Mouse (Mus musculus) intestine, embryonic 15.5 days (tissue): ENCODE measurements around the gene Elac2. TPM values are rescaled to one million over a fixed set of nuclear protein-coding genes. Genes with fewer than 3 reads are reported as not detected.
A peak's percentile ranks its signal among the peaks of the same experiment; 100 is the strongest.

Experiments used
- ATAC-seq: fragments of 200-750 bp; cut with Nextera tagmentation; 2 replicates; pipeline ENCODE4 v1.8.0; 2017; ENCODE audit warnings: moderate TSS enrichment, moderate library complexity
- H3K27ac ChIP-seq: fragments of 300-500 bp; sonication (generic); 2 replicates; pipeline ENCODE4 v1.5.1; 2015; ENCODE audit warnings: mild to moderate bottlenecking, inconsistent platforms
- H3K27me3 ChIP-seq: fragments of 300-500 bp; sonication (generic); replicated peaks from 2 replicates; pipeline ENCODE4 v1.6.1; 2015; ENCODE audit warnings: inconsistent platforms
- H3K36me3 ChIP-seq: fragments of 300-500 bp; sonication (generic); 2 replicates; pipeline ENCODE4 v1.6.1; 2015; ENCODE audit warnings: inconsistent platforms
- H3K4me1 ChIP-seq: fragments of 300-500 bp; sonication (generic); replicated peaks from 2 replicates; pipeline ENCODE4 v1.6.1; 2015; ENCODE audit warnings: inconsistent platforms
- H3K4me2 ChIP-seq: fragments of 300-500 bp; sonication (generic); replicated peaks from 2 replicates; pipeline ENCODE4 v1.6.1; 2015; ENCODE audit warnings: mild to moderate bottlenecking, inconsistent platforms
- H3K4me3 ChIP-seq: fragments of 300-500 bp; sonication (generic); replicated peaks from 2 replicates; pipeline ENCODE4 v1.5.1; 2015; ENCODE audit warnings: inconsistent platforms
- H3K9ac ChIP-seq: fragments of 300-500 bp; sonication (generic); 2 replicates; pipeline ENCODE4 v1.6.1; 2015; ENCODE audit warnings: inconsistent platforms
- H3K9me3 ChIP-seq: fragments of 300-500 bp; sonication (generic); 2 replicates; pipeline ENCODE4 v1.6.1; 2016; ENCODE audit warnings: inconsistent platforms
- WGBS: fragments of 180-500 bp; shearing (Covaris S2); methylation state at CpG from one replicate; pipeline ENCODE4 v1.1.7; 2015; 5-methylcytosine and 5-hydroxymethylcytosine counted together
- polyA plus RNA-seq: library from polyadenylated mRNA; unstranded; fragments of >200 nt; fragmentation: Nextera tagmentation; extraction: Ambion mirVana; gene quantifications from 2 replicates; pipeline ENCODE4 v1.2.1, GENCODE M21; 2015

The Elac2 gene
- 28.2 and 28.4 TPM in 2 replicates for polyA plus RNA-seq

DNA sequence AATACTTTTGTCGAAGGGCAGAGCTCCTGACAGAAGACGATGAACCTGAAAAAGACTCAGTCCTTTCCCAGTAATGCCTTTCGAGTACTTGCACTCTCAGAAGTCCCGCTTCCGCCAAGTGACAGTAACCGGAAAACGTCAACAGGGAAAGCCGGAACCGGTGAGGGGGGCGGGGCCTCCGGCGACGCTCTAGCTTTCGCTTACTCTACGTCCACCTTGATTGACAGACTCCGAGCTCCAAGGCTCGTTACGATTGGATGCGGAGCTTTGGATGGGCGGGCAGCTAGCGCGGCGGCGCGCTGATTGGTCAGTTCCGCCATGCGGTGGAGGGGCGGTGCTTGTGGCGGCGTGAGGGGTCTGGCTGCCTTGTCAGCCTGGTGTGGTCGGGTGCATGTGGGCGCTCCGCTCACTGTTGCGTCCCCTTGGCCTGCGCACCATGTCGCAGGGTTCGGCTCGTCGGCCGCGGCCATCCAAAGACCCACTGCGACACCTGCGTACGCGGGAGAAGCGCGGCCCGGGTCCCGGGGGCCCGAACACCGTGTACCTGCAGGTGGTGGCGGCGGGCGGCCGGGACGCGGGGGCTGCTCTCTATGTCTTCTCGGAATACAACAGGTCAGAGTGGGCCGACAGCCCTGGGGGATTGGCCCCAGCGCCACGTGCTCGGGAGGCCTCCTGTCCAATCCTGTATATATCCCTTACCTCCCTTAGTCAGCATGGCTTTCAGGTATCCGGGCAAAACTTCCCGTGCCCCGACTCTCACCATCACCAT, at the start of gene Elac2:
TSS of gene Elac2 (plus strand) at position 319 of the 769 bp plus-strand sequence.
- no peak within 1 kb of the TSS for H3K27ac ChIP-seq
- under 1% methylated on average over 65 of the region's 65 CpGs for WGBS
- peak within 1 kb of the TSS; percentile 68 for H3K9ac ChIP-seq
- peak within 1 kb of the TSS; percentile 73 for H3K4me3 ChIP-seq
- H3K36me3 ChIP-seq: peaks cover 15% of the 10 kb centered on the region; the same call in 1 of the 2 replicates
- peak; percentile 100 for ATAC-seq
- peak within 1 kb of the TSS; percentile 68 for H3K4me2 ChIP-seq
- H3K4me1 ChIP-seq: peaks cover 9% of the 10 kb centered on the region
- no peaks in the 10 kb centered on the region for H3K9me3 ChIP-seq
- H3K27me3 ChIP-seq: no peaks in the 10 kb centered on the region

DNA sequence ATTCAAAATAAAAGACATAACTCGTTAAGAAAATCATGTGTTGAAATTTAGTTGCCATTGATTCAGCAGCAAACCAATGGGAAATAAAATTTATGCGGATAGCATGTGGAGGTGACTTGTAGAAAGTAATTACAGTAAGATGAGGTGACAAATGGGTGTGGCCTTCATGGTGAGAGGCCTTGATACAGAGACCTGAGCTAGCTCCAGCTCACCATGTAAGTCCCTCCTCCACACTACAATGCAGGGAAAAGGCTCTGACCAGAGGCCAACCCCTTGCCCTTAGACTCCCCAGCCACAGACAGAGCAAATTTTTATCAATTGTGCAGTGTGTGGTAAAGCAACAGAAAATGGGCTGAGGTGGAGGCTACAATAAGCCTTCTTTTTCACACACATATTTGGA, 49.7 kb upstream of the Elac2 start:
- Histone ChIP-seq H3K27ac (no peak overlapping the region), H3K4me1 (no peaks in the 10 kb centered on the region), H3K9me3 (no peaks in the 10 kb centered on the region), H3K9ac (no peak overlapping the region), H3K4me3 (no peak overlapping the region), H3K4me2 (no peak overlapping the region), H3K27me3 (no peaks in the 10 kb centered on the region), H3K36me3 (no peaks in the 10 kb centered on the region)
- ATAC-seq: no peak
- 92% methylated on average over 2 of the region's 2 CpGs for WGBS

DNA sequence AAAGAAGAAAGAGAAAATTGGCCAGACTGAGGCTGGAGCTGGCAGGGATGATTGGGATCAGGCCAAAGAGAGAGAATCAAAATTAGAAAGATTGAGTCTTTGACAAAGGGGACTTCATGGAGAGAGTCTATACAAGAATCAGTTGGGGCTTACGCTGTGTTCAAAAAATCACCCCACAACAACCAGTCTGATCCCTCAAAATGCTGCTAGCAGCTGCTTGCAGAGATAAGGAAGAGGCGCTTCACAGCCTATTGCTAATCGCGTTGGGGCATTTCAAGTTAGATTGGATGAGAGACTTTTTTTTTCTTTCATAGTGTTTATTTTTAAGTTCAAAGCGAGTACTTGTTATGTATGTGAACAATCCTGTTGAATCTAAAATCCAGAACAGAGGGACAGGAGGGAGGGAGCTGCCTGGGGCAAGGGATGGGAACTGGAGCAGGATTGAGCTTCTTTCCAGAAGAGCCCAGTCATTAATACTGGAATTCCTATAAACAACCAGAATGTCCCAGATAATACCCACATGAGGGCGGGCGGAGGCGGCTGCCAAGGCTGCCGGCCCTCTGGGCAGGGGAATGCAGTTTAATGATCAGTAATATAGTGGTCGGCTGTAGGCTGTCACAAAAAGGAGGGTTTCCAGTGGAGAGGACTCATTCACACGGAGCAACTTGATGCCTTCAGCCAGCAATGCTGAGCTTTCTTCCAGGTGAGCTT, 47.6 kb upstream of the Elac2 start:
- Histone ChIP-seq H3K4me1 (no peaks in the 10 kb centered on the region), H3K27ac (no peak overlapping the region), H3K36me3 (no peaks in the 10 kb centered on the region), H3K9ac (no peak overlapping the region), H3K9me3 (no peaks in the 10 kb centered on the region), H3K27me3 (no peaks in the 10 kb centered on the region), H3K4me2 (no peak overlapping the region), H3K4me3 (no peak overlapping the region)
- no peak for ATAC-seq
- WGBS: 44% methylated on average over 11 of the region's 11 CpGs

DNA sequence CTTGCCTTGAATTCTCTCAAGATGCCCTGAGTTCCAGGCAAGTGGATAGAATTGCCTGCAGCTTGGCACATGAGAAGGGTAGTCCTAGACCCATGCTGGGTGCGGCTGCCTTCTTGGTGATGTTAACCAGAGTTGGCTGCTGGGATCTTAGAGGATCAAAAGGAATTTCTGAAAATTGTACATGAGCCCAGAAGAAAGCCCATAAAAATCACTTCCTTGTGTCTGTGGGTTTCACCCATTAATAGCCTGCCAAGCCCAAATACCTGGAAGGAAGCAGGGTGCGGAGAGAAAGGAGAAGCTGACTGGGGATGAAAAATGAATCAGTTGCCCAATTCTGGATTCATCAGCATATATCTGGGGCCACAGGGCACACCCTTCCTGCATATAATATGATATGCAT, 41.6 kb upstream of the Elac2 start:
- 85% methylated on average over 2 of the region's 2 CpGs for WGBS
- no peak overlapping the region for H3K27ac ChIP-seq
- no peaks in the 10 kb centered on the region for H3K27me3 ChIP-seq
- no peaks in the 10 kb centered on the region for H3K9me3 ChIP-seq
- H3K9ac ChIP-seq: no peak overlapping the region
- no peak overlapping the region for H3K4me2 ChIP-seq
- ATAC-seq: no peak
- H3K4me1 ChIP-seq: no peaks in the 10 kb centered on the region
- H3K36me3 ChIP-seq: no peaks in the 10 kb centered on the region
- H3K4me3 ChIP-seq: no peak overlapping the region

DNA sequence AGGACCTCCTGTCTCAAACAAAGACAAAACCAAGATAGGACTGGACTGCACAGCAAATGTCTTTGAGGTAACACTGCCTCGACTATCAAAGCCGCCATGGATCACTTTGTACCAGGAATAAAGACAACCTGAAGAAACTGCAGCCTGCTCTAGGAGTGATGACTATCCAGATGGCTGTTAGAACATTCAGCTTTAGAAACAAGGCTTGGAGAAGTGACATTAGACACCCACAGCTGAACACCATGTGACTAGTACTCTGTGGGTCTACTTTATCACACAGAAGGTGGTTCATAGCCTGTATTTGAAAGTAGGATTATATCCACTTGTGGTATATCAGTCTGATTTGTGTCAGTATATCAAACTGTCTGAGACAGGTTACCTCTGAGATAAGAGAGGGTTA, 37.6 kb upstream of the Elac2 start:
- H3K9ac ChIP-seq: no peak overlapping the region
- no peaks in the 10 kb centered on the region for H3K27me3 ChIP-seq
- H3K27ac ChIP-seq: no peak overlapping the region
- no peaks in the 10 kb centered on the region for H3K36me3 ChIP-seq
- no peak overlapping the region for H3K4me3 ChIP-seq
- H3K4me1 ChIP-seq: no peaks in the 10 kb centered on the region
- no peak for ATAC-seq
- H3K4me2 ChIP-seq: no peak overlapping the region
- 96% methylated on average over 2 of the region's 2 CpGs for WGBS
- no peaks in the 10 kb centered on the region for H3K9me3 ChIP-seq

DNA sequence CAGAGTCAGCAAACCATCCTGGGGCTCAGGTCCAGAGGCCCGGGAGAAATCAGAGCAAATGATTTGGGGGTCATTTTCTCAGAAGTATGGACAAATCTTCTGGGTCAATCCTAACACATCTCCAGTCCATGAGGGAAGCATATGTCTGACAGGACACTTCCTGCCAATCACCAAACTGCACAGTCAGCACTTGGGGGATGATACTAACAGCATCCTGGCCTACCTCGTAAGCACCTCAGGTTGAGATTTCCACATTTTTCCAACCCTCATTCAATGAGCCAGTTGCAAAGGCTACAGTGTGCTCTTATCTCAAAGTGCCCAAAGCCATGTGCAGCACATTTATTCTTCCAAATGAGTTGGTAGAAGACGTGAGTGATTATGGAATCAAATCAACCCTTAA, 29.1 kb upstream of the Elac2 start:
- Histone ChIP-seq H3K9ac (no peak overlapping the region), H3K4me3 (no peak overlapping the region), H3K4me1 (no peaks in the 10 kb centered on the region), H3K27me3 (no peaks in the 10 kb centered on the region), H3K4me2 (no peak overlapping the region), H3K9me3 (no peaks in the 10 kb centered on the region), H3K36me3 (no peaks in the 10 kb centered on the region), H3K27ac (no peak overlapping the region)
- no peak for ATAC-seq
- 70% methylated on average over 3 of the region's 3 CpGs for WGBS

DNA sequence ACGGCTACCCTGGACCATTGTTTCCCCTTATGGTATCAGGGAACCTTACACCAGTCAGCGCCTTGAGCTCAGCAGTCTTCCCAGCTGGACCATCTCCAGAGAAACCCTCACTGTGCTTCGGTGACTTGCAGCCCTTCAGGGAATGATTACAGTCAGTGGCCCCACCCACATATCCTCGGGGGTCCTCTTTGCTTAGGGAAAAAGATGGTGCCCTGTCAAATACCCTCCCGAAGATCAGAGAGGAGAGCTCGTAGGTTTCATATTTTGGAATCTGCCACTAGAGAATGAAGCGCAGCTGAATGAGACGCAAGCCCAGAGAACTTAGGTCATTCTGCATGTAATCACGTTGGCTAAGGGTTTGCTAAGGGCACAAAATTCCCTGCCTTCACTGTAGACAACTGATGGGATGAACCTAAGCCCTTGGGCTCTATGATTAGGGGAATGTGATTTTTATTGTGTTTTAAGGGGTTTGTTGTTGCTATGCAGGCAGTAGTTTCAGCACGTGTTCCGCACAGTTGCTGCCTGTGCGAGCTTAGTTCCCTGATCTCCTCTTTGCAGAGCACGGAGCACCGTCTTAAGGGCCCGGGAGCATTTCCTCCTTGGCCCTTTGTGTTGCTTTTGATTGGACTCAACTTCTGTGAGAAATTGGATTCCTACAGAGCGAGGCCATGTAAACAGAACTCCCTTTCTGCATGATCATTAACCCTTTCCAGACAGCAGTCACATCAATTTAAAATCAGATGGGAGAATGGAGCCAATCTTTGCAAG, 21.7 kb upstream of the Elac2 start:
- no peaks in the 10 kb centered on the region for H3K4me1 ChIP-seq
- no peaks in the 10 kb centered on the region for H3K36me3 ChIP-seq
- H3K27me3 ChIP-seq: no peaks in the 10 kb centered on the region
- no peak overlapping the region for H3K4me3 ChIP-seq
- no peaks in the 10 kb centered on the region for H3K9me3 ChIP-seq
- no peak overlapping the region for H3K27ac ChIP-seq
- peak; percentile 39; the same call in 1 of the 2 replicates for ATAC-seq
- WGBS: 9% methylated on average over 16 of the region's 16 CpGs
- H3K9ac ChIP-seq: no peak overlapping the region
- peak overlapping the region; percentile 48 for H3K4me2 ChIP-seq

DNA sequence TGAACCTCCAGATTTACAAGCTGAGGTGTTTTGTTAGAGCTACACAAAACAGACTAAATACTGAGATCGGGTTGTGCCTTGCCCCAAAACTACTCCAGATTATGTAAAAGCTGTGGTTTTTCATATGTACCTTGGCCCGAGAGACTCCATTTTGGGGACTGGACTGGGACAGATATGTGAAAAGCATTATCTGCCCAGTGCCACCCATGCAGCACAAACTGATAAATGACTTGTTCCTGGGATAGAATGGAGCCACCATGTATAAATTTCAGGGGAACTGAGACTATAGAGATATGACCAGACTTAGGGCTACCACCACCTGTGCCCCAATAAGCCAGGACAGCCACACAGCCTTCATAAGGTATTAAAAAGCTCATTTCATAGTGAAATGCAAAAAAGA, 16.2 kb upstream of the Elac2 start:
- H3K36me3 ChIP-seq: no peaks in the 10 kb centered on the region
- H3K9me3 ChIP-seq: no peaks in the 10 kb centered on the region
- H3K4me2 ChIP-seq: no peak overlapping the region
- no peak overlapping the region for H3K4me3 ChIP-seq
- H3K27ac ChIP-seq: no peak overlapping the region
- H3K4me1 ChIP-seq: peaks cover under 1% of the 10 kb centered on the region; the same call in 1 of the 2 replicates
- no peak for ATAC-seq
- WGBS: 91% methylated on average over 2 of the region's 2 CpGs
- no peak overlapping the region for H3K9ac ChIP-seq
- no peaks in the 10 kb centered on the region for H3K27me3 ChIP-seq

DNA sequence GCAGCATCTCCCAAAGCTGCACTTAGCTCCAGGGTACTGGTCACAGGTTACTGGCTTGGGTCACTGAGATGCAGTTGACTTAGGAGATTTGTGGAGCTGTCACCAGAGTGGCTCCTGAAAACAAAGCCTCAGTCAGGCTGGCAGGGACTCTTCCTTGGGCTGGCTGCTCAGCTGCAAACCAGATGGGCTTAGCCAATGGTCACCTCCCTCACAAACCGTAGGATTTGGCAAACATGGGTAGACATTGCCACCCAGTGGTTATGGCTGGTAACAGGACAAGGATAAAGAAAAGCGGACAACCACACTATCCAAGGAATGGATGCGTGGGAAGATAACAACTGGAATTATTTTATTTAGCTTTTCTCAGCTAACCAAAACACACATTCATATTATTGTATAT, 10.3 kb upstream of the Elac2 start:
- Histone ChIP-seq H3K4me2 (no peak overlapping the region), H3K27me3 (no peaks in the 10 kb centered on the region), H3K27ac (no peak overlapping the region), H3K4me3 (no peak overlapping the region), H3K9ac (no peak overlapping the region), H3K36me3 (no peaks in the 10 kb centered on the region), H3K4me1 (peaks cover 9% of the 10 kb centered on the region; the same call in 1 of the 2 replicates), H3K9me3 (no peaks in the 10 kb centered on the region)
- WGBS: 8% methylated on average over 3 of the region's 3 CpGs
- peak; percentile 81 for ATAC-seq

DNA sequence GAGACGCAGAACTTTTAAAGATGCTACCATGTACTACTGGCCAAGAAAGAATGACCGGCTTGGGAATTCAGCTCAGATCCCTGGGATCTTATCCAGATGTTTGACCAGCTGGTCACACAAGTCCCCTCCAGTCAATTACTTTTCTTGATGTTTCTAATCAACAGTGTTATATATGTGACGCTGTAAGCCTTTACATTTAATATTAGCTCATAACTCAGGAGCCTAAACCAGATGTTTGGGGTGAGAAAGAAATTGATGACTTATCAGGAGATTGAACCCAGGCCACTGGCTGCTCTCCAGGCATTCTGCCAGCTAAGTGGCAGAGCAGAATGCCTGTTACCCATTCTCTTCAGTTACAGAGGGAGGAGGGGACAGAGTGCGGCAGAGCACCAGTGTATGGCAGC, 9.9 kb upstream of the Elac2 start:
- Histone ChIP-seq H3K9ac (no peak overlapping the region), H3K9me3 (no peaks in the 10 kb centered on the region), H3K27ac (no peak overlapping the region)

DNA sequence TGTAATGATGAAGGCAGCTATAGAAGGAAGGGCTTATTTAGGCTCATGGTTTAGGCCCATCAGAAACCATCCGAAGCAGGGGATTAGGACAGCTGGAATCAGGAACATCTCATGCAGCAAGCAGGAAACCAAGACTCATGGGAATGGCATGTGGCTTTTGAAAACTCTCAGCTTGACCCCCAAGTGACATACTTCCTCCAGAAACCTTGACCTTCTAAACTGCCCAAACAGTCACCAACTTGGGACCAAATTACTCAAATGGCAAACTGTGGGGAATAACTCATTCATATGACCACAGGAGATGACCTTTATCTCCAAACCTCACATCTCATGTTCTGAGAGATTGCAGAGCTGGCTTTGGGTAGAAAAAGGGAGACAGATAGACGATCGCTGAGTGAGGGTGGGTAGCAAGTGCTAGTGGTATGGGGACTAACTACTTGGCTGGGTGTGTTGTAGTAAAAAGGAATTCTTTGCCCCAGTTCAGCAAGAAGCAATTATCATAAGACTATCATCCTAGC, 7.3 kb upstream of the Elac2 start:
- H3K36me3 ChIP-seq: no peaks in the 10 kb centered on the region
- H3K4me2 ChIP-seq: no peak overlapping the region
- 74% methylated on average over 3 of the region's 3 CpGs for WGBS
- H3K4me1 ChIP-seq: peaks cover 9% of the 10 kb centered on the region; the same call in 1 of the 2 replicates
- H3K27ac ChIP-seq: no peak overlapping the region
- ATAC-seq: no peak
- no peak overlapping the region for H3K9ac ChIP-seq
- no peaks in the 10 kb centered on the region for H3K9me3 ChIP-seq
- no peaks in the 10 kb centered on the region for H3K27me3 ChIP-seq
- no peak overlapping the region for H3K4me3 ChIP-seq

More for the DNA sequence above, 9.9 kb upstream of the Elac2 start:
- no peak overlapping the region for H3K4me3 ChIP-seq
- H3K4me2 ChIP-seq: no peak overlapping the region
- H3K27me3 ChIP-seq: no peaks in the 10 kb centered on the region
- WGBS: 41% methylated on average over 4 of the region's 4 CpGs
- peaks cover 9% of the 10 kb centered on the region; the same call in 1 of the 2 replicates for H3K4me1 ChIP-seq
- no peaks in the 10 kb centered on the region for H3K36me3 ChIP-seq
- ATAC-seq: peak; percentile 43; the same call in 1 of the 2 replicates

DNA sequence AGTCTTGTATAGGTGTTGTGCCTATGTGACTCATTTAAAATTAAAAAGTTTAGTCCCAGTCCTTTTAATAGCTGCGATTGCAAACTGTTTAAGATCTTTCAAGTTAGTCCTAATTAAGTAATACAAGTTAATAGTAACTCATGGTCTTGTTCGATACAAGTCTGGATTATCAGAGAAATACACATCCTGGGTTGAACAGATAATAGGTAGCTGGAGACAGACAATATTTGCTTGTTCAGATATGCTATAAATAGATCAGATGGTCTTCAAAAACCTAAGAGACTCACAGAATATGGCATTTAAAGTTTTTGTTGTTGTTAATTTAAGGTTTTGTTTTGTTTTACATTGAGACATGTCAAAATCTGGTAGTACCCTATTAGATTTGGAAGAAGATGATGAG, 6.4 kb upstream of the Elac2 start:
- Histone ChIP-seq H3K9ac (no peak overlapping the region), H3K4me1 (peaks cover 9% of the 10 kb centered on the region; the same call in 1 of the 2 replicates), H3K9me3 (no peaks in the 10 kb centered on the region), H3K4me2 (no peak overlapping the region), H3K27ac (no peak overlapping the region), H3K27me3 (no peaks in the 10 kb centered on the region), H3K4me3 (no peak overlapping the region), H3K36me3 (no peaks in the 10 kb centered on the region)
- no peak for ATAC-seq
- 61% methylated on average over 2 of the region's 2 CpGs for WGBS
